Mouse (Mus musculus): Measurements from ENCODE around the gene Rnf6.
"Not testable (repeated sequence)": the region's sequence is repeated elsewhere in the genome, so short reads cannot be mapped to it uniquely, and the experiment has no call there.

The Rnf6 gene

DNA sequence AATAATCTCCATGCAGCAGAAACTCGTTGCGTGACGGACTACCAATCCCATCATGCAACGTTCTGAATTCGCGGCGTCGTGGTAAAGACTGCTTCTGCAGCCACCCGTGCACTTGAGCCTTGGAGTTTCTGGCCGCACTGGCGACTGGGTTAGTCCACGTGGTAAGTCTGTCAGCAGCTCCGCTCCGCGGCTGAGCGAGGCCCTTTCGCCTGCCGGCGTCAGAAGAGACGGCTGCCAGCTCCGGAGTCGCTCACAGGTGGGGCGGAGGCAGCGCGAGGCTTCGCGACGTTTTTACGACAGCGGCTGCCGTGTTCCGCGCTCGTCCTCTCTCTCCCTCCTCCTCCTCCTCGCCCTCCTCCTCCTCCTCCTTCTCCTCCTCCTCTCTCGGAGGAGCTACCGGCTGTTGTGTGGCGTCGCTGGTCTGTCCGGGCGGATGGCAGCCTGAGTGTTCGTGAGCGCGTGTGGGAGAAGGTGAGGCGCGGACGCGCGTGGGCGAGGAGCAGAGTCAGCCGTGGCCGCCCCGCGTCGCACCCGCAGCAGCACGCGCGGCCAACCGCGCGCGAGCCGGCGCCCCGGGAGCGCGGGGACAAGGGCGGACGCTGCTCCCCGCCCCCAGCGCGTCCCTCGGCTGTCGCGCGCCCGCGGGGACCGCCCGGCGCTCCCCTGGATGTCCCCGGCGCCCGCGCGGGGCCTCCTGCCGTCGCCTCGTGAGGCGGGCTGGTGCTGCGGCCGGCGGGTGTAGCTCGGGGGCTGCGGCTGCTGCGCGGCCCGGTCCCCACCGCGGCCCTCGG, 9.7 kb upstream of the Rnf6 start, which contains the start of gene Cdk8:
TSS of gene Cdk8 (plus strand) at position 367 of the 791 bp plus-strand sequence.
- peak; percentile 91 to 92 for DNase-seq (ENCODE audit: low spot score in 2 of 2)

DNA sequence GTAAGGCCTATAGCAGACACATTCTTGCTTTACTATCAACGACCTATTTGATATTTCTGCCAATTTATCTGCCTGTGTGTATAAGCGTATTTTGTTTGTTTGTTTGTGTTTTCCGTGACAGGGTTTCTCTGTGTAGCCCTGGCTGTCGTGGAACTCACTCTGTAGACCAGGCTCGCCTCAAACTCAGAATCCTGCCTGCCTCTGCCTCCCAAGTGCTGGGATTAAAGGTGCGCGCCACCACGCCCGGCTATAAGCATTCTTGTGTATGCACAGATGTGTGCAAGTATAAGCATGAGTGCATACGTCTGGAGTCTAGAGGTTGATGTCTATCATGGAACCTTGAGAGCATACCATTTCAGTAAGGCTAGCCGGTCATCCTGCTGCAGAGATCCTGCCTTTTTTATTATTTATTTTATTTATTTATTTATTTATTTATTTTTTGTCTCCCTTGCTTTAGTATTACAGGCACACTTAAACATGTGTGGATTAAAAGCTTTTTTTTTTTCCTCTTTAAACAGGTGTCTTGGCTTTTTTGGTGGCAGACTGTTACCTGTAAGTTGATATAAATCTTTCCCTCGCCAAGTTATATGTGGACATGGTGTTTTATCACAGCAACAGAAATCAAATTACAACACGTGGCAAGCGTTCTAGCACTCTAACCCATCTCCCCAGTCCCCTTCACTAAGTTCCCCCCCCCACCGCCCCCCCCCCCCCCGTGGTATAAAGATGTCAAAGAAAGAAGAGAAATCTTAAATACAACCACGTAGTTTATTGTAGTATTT, 8.7 kb upstream of the Rnf6 start:
- no peak for DNase-seq (ENCODE audit: low spot score in 2 of 2)

DNA sequence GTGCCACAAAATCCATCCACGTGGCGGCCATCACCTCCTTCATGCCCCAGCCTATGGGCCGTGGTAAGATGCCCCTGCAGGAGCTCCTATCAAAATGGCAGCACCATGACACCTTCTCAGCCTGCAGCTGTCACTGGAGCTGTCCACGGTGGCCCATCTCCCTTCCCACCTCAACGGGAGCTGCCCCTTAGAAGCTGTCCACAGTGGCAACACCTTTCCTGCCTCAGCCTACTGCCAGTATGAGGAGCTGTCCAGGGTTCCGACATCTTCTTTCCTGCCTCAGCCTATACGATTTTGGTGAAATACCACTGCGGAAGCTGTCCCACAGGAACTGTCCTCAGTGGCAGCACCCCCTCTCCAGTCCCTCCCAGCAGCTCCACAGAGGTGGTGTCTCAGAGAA, 6.1 kb upstream of the Rnf6 start:
- DNase-seq (ENCODE audit: low spot score in 2 of 2) = no peak

DNA sequence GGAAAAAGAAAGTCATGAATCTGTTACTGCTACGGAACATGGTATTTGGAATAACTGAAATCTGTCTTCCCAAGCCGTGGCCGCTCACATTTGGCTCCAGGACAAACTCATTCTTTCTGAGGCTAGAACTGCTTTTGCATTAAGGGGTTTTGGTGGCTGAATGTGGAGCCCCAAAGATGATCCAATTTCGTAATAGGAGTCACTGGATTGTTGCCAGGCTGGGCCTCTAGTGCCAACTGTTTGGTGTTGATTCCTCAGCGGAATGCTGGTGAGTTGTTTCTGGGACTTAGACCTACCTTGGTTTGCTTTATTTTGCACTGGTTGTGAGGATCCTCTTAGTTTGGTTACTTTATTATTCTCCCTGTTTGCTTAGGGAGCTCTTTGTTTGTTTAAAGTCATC, 2.4 kb upstream of the Rnf6 start:
- no peak for DNase-seq (ENCODE audit: low spot score in 2 of 2)

DNA sequence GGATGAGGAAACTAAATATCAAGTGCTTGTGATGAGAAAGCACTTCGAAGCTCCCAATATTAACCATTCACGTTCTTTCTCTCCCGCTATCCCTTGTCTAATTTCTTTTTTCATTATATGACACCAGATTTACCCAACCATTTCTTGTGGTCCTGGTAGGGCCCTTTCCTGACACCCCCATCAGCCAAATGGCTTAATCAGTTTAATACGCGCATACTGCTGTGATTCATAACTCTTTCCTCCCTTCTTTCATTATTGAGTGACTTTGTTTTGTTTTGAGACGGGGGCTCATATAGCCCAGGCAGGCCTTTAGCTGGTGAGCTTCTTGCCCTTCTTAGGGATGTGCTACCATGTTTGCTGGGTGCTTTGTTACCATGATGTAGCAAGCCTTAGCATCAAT, 367 bp upstream of the Rnf6 start:
- no peak for DNase-seq (ENCODE audit: low spot score in 2 of 2)

DNA sequence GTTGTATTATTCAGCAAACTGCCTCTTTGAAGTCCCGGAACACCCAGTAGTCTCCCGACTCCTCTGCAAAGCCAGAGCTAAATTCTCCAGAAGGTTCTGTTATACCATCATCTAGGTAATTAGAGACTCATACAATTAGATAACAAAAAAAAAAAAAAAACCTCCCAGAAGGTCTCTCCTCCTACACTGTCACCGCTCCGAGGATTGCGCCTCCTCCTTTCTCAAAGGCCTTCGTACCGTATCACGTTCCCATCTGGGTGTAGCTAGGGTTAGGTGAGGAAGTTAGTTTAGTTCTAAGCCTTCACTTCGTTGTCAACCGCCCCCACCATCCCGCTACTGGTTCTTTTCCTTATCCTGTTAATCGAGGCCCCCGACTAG, 865 bp downstream of the Rnf6 start:
- DNase-seq (ENCODE audit: low spot score in 2 of 2) = no peak

DNA sequence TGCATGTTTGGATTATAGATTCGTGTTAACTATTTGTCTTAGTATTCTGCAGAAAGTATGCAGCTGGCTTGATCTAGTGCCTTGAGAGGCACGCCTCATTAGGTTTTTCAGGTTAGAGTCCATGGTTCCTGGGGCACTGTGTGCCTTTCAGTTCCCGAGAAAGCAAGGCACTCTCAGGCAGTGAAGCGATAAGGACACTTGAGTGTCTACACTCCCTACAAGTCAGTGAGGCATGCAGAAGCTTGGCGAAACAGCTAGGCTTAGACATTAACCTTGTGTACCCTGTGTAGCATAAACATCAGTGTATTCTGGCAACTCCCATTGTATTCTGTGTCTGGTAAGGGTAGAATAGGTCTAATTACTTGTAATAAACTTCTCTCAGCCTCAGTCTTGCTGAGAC, 15.8 kb downstream of the Rnf6 start:
- no peak for DNase-seq (ENCODE audit: low spot score in 2 of 2)

DNA sequence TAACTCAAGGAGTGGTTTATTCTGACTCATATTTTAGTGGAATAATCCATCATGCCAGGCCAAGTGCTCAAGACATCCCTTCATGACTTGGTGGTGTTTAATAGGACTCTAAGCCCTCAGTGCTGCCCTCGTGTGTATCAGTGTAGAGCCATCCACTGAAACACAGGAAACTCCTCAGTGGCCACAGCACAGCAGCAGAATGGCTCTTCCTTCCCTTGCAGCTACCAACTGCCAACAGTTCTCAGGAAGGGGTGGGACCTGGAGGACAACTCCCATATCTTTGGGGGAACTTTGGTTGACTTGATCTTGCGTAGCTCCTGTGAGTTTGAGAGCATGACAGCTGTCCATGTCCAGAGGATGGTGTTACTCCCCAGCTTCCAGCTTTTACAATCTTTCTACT, 17.4 kb downstream of the Rnf6 start:
- DNase-seq (ENCODE audit: low spot score in 2 of 2) = no peak

DNA sequence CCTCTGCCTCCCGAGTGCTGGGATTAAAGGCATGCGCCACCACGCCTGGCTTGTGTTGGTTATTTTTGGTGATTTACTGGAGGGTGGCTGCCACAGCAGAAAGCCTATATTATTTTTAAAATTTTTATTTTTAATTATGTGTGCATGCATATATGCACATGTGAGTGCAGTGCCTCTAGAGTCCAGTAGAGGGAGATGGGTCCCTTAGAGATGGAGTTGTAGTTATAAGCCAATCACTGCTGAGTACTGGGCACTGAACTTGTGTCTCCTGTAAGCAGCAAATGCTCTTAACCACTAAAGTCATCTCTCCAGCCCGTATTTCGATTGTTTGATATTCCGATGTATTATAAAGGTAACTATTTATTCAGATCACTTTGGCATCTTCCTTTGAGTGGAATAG, 20.8 kb downstream of the Rnf6 start:
- no peak for DNase-seq (ENCODE audit: low spot score in 2 of 2)

DNA sequence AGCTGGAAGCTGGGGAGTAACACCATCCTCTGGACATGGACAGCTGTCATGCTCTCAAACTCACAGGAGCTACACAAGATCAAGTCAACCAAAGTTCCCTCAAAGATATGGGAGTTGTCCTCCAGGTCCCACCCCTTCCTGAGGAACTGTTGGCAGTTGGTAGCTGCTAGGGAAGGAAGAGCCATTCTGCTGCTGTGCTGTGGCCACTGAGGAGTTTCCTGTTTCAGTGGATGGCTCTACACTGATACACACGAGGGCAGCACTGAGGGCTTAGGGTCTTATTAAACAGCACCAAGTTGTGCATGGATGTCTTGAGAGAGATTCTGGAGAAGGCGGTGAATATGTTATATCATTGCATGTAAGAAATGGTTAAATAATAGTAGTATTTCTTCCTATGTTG, 21.8 kb downstream of the Rnf6 start:
- no peak for DNase-seq (ENCODE audit: low spot score in 2 of 2)

DNA sequence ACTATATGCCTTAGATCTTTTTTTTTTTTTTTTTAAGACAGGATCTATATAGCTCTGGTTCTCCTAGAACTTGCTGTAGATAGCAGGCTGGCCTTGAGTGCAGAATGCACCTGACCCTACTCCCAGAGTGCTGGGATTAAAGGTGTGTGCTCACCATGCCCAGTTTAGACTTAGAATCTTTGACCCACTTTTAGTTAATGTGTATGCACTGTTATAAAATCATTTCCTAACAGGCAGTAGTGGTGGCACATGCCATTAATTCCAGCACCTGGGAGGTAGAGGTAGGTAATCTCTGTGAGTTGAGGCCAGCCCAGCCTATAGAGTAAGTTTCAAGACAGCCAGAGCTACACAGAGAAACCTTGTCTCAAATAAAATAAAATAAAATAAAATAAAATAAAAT, 22.3 kb downstream of the Rnf6 start:
- no peak for DNase-seq (ENCODE audit: low spot score in 2 of 2)

DNA sequence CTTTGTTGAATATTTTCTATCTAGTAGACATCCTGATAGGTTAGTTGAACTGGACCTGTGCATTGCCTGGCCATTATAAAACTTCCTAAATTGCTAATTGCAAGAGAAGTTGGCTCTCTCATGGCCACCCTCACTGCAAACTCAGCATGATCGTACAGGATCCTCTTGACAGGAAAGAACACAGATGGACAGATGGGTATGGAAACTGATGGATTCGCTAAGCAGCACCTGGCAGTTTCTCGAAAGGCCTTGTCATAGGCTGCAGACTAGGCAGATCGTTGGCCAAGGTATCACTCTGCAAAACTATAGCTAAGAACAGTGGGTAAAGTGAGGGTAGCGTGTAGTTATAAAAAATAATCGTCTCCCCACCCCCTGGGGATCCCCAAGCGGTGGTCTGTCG, 28.0 kb downstream of the Rnf6 start:
- DNase-seq (ENCODE audit: low spot score in 2 of 2) = no peak

DNA sequence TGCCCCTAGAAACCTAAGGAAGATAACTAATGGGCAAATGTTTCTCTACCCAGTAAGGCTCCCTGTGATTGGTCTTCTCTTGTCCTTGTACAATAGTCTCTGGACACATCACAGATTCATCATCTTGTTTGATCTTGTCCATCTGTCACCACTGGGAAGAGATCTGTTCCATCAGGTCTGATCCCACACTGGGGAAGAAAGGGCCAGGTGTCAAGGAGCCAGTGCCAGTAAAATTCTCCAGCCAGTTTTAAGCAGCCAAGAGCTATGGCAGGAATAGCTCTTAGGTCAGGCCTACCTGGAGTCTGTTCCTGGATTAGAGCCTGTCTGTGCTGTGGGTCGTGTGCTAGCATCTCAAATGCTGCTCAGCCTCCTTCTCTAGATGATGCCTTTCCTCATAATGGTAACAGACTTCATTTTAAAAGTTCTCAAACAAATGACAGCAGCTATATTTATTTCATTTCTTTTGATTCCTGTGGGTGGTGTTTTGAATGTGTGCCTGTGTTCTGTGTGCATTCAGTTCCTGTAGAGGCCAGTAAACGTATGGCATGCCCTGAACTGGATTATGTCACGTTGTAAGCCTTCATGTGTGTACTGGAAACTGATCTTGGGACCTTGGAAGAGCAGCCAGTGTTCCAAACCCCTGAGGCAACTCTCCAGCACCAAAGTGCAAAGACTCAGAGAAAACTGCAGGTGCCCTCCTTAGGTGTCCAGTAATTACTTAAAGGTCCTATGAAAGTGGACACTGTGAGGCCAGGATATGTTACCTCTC, 30.7 kb downstream of the Rnf6 start:
- no peak for DNase-seq (ENCODE audit: low spot score in 2 of 2)

DNA sequence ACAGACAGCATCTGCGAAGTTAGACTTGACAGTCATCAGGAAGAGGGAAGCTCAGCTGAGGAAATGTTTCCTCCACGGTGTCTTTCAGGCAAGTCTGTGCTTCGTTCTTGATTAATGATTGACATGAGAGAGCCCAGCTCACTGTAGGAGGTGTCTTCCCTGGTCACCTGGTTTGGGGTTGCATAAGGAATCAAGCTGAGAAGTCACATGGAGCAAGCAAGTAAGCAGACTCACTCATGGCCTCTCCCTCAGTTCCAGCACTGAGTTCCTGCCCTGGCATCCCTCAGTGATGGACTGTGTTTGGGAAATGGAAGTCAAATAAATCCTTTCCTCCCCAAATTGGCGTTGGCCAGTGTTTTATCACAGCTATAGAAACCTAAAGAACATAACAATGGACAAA, 31.3 kb downstream of the Rnf6 start:
- DNase-seq (ENCODE audit: low spot score in 2 of 2) = no peak

DNA sequence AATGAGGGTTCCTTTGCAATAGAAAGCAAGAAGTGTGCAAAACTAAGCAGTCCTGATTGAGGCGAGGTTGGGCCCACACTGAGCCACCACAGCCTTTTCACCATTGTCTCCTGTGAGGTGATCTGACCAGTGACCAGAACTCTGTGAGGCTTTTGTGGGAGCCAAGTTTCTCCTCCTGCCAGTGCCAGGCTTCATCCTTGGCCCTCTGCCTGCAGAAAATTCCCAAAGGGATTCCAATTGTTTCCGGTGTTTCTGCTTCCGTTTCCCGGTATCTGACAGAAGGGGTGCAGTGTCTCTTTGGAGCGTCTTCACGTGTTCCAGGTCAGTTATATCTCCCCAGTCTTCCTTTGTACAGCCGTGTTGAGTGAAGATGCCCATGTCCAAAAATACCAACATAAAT, 32.6 kb downstream of the Rnf6 start:
- DNase-seq (ENCODE audit: low spot score in 2 of 2) = no peak

DNA sequence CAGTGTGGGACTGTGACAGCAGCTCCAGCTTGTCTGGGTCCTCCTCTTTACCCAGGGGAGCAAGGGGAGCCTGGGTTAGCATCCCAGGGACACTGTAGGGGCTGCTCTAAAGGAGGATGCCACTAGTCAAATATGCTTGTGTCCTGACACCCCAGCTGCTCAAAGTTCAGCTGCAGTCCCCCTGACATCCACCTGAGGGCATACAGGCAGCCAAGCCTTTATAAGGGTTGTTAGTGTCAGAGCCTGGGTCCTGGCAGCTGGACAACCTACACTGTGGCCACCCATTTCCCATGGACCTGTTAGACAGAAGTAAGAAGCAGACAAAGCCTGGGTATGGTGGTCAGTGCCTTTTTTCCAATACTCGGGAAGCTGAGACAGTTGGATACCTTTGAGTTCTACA, 33.2 kb downstream of the Rnf6 start:
- DNase-seq (ENCODE audit: low spot score in 2 of 2) = no peak

DNA sequence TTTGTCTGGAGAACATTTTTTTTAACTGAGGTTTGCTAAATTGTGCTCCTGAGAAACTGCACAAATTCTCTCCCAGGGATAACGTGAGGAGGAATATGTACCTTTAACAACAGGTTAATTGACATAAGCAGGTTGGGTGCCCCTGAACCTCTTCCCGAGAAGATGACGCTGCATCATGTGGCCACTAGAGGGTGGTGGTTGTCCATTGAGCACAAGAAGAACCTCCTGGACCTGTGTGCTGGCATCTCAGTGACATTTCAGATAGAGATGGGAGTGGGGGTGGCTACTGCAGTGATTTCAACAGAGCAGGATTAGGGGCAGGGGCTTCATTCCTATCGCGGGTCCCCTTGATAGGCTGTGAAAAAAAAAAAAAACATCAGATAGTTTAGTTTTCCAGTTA, 33.9 kb downstream of the Rnf6 start:
- peak; percentile 18 to 31 for DNase-seq (ENCODE audit: low spot score in 2 of 2)

DNA sequence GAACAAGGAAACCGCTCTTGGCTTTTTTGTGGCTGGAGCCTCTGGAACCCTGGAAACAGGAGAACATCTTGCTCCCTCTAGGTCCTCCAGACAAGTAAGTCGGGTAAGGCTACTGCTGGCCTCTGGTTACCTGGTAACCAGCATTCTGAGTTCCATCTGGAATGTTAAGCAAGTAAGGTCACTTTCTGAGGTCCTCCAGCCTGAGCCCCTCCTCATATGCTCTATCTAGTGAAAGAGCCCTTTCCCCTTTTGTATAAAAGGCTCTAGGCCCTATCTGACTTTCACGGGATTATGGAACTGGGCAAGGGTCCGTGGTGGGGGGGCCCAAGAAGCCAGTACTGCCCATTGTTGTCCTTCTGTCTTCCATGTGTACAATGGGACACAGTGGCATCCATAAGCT, 36.2 kb downstream of the Rnf6 start, which contains the start of gene 1700001J03Rik:
TSS of gene 1700001J03Rik (minus strand) at position 101 of the 400 bp plus-strand sequence.
- not testable (repeated sequence) for DNase-seq (ENCODE audit: low spot score in 2 of 2)

DNA sequence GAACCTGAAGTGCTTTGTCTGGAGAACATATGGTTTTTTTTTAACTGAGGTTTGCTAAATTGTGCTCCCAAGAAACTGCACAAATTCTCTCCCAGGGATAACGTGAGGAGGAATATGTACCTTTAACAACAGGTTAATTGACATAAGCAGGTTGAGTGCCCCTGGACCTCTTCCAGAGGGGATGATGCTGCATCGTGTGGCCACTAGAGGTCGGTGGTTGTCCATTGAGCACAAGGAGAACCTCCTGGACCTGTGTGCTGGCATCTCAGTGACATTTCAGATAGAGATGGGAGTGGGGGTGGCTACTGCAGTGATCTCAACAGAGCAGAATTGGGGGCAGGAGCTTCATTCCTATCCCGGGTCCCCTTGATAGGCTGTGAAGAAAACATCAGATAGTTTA, 48.6 kb downstream of the Rnf6 start:
- DNase-seq (ENCODE audit: low spot score in 2 of 2) = not testable (repeated sequence)

DNA sequence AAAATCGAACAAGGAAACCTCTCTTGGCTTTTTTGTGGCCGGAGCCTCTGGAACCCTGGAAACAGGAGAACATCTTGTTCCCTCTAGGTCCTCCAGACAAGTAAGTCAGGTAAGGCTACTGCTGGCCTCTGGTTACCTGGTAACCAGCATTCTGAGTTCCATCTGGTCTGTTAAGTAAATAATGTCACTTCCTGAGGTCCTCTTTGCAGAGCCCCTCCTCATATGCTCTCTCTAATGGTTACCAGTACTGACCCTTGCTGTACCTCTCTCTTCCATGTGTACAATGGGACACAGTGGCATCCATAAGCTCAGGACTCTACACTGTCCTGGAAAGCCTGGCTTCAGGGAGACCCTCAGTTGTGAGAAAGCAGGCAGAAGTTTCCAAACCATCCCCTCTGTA, 50.7 kb downstream of the Rnf6 start, which contains the start of gene Gm6309:
TSS of gene Gm6309 (minus strand) at position 101 of the 400 bp plus-strand sequence.
- not testable (repeated sequence) for DNase-seq (ENCODE audit: low spot score in 2 of 2)

DNA sequence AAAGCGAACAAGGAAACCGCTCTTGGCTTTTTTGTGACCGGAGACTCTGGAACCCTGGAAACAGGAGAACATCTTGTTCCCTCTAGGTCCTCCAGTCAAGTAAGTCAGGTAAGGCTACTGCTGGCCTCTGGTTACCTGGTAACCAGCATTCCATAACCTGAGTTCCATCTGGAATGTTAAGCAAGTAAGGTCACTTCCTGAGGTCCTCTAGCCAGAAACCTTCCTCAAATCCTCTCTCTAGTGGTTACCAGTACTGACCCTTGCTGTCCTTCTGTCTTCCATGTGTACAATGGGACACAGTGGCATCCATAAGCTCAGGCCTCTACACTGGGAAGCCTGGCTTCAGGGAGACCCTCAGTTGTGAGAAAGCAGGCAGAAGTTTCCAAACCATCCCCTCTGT, 60.9 kb downstream of the Rnf6 start, which contains the start of gene Gm5565:
TSS of gene Gm5565 (minus strand) at position 101 of the 400 bp plus-strand sequence.
- not testable (repeated sequence) for DNase-seq (ENCODE audit: low spot score in 2 of 2)
